Mouse (Mus musculus): ENCODE results near the gene Erbb4.

DNA sequence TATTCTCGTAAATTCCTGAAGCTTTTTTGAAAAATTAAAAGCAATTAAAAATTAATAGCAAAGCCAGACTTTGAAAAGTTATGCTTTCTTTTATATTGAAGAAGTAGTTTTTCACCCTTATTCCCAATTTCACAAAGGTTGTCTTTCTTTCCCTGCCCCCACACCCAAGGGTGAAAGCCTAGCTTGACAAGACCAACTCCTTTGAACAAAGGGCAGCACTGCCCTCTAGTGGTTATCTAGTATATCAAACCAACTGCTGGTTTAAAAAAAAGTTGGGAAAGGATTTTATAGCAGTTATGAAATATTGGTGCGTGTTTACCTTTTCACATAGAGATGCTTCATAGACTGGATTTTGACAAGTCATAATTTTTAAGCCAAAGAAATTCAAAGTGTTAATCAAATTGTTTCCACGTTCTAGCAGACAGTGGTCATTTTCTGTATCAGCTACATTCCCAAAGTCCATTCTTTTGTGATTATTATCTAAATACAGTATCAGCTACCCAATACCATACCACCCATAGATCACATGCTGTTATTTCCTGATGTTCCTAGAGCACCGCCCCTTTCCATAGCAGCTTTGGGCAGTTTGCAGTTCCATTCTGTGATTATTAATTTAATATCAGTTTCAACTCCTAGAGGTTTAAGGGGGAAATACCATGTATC, 31.1 kb upstream of the Erbb4 start:
- peak; percentile 79 for TF ChIP-seq CTCF (IDR thresholded peaks at IDR 0.05)
- no peak for TF ChIP-seq EP300 (IDR thresholded peaks at IDR 0.05)

Measured in lung, postnatal 0 days (tissue).